Mouse (Mus musculus) left cerebral cortex, adult 11 months (tissue): Measurements from ENCODE around the gene Wipi2.

ENCODE experiments used
- DNase-seq: peaks from one replicate; pipeline ENCODE4 v3.0.0; 2022; ENCODE audit warnings: low spot score

Wipi2 gene

DNA sequence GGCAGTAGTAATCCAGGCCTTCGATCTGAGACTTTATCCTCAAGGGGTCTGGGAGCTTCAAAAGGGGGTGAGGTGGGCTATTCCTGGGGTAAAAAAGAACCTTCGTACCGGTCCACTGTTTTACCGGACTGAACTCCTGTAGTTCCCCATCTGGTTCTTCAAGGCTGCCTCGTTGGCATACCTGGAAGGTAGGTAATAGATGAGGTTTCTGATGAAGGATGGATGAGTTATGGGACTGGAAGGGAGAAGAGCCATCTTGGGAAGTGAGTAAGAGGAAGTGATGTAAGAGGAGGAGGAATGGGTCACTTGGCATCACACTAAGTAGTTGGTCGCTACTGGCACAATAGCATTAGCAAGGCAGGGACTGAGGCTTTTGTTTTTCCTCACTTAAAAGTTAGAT, 2.7 kb downstream of the Wipi2 start:
- no peak for DNase-seq

DNA sequence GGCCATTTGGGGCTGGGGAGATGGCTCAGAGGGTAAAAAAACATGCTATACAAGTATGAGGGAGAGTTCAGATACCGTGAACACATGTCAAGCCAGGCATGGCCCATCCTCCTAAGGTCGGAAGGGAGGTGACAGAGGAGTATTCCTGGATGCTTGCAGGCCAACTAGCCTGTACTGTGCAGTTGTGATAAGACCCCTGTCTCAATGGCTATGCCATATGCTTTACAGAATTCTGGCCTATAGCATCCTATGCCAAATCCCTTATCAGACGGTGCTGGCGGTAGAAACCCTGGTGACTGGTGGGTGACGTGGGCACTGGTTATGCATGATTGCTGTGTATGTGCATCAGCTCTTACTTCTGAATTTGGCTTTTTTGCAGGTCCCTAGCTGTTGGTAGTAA, 10.3 kb downstream of the Wipi2 start:
- no peak for DNase-seq

DNA sequence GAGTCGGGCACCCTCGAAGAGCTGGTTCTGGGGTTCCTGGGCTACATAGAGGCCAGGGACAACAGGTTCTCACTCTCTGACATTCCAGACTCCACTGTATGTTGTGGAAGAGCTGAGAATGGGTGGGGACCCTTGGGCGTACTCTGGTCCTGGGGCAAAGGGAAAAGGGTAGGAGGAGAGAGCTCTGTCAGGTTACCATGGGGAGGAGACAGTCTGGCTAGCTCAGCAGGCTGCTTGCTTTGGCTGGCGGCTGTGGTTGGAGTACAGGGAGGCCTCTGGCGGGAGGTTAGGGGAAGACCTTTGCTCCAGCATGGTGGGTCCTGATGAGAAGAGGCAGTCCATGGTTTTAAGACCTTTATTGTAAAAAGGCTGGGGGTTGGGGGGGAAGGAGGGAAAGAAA, 12.6 kb downstream of the Wipi2 start:
- no peak for DNase-seq

DNA sequence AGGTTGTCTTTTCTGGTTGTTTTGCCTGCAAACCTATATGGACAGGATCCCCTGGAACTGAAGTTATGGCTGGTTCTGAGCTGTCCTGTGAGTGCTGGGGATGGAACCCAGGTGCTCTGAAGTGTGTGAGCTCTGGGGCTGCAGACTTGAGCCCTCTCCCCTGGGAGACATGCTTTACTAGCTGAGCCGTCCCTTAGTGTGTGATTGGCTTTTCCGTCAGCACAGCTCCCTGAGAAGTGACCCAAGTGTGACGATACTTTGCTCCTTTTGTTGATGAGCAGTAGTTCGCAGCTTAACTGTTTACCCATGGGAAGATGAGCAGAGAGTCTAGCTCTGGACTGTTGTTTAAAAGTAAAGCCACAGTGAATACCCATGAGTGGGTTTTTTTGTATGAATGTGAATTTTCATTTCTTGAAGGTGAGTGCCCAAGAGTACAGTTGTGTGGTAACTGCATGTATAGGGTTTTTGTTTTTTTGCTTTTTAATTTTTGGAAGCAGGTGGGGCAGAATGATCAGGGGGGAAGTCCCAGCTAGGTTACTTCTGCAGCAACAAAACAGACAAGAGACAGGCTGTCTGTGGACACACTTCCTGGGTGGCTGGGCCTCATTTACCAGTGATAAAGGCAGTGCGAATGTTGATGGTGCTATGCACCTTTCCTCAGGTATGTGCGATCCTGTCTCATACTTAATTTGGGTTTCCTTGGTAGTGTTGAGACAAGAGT, 14.0 kb downstream of the Wipi2 start:
- no peak for DNase-seq

DNA sequence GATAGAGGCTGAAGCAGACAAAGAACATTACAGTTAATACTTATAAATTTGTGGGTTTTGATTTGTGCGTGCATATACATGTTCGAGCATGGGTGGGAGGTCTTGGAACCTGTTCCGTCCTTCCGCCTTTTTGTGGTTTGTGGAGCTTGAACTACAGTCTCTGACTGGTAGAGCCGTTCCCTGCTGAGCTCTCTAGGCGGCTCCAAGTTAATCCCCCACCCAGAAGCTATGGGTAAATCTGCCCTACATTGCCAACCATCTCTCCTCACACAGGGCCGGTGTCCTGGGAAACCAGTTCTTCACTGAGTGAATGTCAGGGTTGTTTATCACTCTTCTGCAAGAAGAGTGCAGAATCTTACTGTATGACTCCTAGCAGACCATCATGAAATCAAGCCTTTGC, 20.7 kb downstream of the Wipi2 start:
- no peak for DNase-seq

DNA sequence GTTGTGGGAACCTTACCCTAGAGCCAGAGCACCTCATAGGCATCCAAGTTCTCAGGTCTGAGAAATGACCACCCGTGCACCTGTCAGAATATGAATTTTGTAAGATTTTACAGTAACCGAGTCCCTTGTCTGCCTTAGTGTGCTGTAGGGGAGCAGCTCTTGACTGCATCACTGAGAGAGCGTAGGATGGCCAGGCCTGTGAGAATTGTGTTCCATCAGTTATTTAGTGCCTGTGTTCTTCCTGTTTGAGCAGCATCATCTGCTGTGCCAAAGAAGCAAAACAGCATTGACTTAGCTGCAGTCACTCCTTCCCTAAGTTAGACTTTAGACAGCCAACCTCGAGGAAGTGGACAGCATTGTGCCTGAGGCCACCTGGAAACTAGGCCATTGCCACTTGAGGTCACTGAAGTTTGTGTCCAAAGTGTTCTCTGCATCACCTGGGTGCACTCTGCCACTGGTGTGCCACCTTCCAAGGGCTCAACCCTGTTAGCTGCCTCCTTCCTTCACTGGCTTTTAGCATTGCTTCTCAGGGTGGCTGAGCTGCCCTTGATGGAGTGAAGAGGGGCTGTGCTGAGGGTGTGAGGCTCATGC, 22.1 kb downstream of the Wipi2 start:
- DNase-seq: no peak

DNA sequence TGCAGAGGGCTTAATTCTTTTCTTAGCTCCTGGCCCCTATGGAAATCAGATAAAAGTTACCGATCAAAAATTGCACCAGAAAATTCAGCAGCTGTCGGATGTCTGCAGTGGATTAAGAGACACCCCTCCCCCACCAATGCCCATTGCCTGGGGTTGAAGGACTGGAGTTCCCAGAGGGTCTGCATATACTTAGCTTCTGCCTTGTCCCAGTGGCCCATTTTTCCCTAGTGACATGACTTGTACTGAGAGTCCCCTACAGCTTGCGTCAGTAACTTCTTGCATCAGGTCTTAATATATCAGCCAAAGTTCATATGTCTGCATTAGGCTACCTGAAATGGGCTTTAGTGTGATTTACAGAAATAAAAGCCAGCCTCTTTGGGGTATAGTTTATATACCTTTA, 22.9 kb downstream of the Wipi2 start:
- no peak for DNase-seq

DNA sequence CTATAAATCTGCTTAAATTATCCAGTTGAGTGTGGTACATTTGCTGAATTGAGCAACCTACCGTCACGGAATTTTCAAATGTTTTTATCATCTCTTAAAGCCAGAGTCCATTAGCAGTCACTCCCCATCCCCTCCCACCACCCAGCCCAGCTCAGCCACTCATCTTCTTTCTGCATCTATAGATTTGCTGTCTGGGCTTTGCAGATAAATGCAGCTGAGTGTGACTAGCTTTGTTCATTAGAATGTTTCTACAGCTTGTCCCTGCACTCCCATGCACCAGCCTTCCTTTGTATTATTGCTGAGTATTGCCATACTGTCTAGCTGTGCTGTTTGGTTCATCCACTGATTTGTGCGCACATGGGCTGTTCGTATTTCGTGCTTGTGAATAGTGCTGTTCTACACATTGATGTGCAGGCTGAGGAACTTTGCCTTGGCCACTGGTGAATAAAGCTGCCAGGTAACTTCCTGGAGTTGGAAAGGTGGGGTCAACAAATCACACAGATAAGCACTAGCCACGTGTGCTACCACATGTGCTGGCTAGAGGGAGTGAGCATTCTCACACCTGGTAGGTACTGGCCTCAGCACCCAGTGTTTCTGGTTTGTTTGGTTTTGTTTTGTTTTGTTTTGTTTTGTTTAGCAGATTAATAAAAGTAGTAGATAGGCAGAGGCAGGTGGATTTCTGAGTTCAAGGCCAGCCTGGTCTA, 23.4 kb downstream of the Wipi2 start:
- DNase-seq: no peak

DNA sequence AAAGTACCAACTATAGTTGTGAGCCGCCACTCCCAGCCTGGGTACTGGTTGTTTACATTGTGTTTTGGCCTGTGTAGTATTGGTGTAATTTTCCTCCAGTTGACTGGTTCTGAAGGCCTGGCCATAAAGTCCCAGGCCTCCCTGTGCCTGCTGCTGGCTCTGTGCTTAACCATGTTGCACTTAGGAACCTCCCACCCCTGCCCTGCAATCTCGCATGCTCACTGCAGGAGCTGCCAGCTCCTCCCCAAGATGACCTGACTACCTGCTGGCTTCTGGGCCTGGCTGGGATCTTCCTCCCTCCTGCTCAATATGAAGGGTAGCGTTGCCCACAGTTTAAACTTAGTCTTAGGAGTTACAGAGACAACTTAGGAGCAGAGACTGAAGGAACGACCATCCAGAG, 24.8 kb downstream of the Wipi2 start:
- no peak for DNase-seq

DNA sequence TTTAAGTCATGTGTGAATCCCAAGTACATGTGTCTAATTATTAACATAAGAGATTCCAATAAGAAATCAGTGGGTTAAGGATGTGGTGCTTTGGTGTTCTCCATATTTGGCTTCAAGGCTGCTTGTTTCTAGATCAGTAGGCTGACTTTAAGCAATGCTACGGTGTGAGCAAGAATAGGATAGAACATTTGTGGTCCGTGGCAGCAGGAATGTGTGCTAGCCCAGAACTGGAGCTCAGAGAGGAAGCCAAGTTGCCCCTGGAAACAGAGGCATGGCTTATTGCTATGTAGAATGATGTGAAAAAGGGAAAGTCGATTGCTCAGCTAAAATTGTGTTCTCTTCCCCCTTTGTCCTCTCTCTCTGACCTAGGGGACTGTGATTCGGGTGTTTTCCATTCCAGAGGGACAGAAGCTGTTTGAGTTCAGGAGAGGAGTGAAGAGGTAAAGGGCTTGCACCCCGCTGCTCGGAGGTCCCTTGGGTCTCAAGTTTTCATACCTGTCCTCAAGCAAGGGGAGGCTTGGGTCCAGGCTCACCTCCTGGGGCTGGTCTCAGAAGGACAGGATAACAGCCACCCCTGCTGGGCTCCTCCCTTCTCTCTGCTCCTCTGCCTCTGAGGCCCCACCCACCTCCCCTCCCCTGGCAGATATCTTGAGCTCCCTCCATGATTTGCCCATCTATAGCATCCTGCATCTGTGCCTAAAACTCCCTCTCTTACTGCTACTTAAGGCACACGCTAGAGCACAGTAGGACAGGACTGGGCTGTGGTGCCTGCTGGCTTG, 33.3 kb downstream of the Wipi2 start:
- no peak for DNase-seq

DNA sequence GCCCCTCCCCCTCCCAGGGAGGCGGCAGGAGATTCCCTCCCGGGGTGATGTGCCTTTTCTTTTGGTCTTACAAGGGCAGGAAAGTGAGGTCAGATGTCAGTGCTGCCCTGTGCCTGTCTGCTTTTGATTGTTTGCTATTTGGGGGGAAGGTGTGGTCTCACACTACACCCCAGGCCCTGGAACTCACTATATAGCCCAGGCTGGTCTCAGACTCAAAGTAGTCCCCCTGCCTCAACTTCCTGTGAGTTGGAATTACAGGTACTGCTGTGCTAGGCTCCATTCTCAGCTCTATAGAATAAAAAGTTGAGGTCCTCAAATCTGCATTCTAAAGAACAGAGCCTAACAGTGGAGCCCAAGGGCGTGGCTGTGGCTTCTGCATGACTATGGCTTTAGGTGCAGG, 40.4 kb downstream of the Wipi2 start:
- no peak for DNase-seq

DNA sequence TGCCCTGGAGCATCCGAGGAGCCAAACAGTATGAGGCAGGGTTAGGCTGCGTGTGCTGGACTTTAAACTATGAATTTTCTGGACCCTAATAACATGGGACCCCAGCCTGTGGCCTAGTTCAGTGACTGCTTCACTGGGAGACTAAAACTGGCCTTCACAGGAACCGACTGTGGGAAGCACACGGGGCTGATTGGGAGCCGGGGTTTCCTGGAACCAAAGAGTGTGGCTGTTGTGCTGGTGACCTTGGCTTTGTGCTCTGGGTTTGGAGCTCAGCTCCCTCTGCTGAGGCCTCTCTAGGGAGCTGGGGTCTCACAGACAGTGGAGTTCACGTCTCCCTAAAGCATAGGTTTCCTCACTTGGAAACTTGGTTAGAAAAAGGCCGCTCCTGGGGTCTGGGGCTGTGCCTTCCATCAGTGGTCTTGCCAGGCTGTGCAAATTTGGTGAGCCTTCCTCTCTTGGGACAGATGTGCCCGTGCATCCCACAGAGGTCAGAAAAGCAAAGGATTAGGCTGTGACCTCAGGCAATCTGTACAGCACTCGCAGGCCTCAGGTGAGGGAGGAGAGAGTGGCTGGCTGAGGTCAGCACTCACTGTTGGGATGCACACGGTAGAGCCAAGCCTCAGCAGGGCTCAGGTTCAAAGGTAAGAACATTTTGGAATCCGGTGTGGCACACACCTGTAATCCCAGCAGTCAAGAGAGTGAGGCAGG, 41.2 kb downstream of the Wipi2 start:
- no peak for DNase-seq

DNA sequence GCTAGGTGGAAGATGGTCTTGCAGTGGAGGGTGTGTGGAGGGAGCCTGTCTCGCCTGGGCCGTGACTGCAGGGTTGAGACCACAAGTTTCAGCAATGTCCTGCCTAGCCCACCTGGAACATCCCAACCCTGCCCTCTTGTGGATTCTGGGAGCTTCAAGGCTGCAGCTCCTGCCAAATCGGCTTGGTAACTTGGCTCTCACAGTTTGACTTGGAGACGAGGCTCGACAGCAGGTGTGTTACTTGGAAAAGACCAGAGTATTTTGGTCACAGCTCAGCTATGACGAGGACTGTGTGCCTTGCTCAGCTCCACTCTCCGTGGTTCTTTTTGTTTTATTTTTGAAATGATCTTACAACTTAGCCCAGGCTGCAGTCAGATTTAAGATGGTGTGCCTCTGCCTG, 42.2 kb downstream of the Wipi2 start:
- peak; percentile 14 for DNase-seq

DNA sequence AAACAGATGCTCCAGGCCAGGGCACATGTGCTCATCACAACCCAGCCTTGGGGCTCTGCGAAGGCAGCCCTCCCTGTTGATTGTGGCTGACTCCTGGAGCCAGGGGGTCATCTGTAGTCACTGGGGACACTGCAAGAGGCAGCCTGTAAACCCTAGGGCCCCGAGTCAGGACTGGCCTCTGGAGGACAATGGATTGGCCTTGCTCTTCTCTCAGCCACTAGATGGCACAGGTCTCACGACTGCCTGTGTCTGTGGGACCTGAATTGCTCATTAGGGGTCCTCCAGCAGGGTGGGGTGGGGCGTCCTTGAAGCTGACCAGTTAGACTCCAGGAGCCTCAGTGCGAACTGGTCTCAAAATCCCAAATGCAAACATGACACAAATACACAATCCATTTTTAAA, 45.6 kb downstream of the Wipi2 start:
- DNase-seq: no peak

DNA sequence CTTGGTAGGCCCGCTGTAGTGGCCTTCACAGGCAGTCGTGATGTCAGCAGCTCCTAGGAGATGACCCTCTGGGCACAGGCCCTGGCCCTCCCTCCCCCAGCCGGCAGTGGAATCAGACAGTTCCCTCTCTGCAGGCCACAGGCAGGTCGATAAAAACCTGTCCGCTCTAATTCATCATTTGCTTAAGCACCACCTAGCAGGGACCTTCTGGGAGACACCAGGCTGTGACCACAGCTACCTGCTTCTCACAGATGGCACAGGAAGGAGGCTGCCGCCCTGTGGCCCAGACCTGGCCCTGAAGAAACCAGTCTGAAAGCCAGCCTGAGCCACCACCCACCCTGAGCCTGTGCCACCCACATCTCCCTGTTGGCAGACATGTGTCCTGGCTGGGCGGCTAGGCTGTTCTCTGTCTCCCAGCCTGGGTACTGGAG, 50.7 kb downstream of the Wipi2 start:
- DNase-seq: no peak

DNA sequence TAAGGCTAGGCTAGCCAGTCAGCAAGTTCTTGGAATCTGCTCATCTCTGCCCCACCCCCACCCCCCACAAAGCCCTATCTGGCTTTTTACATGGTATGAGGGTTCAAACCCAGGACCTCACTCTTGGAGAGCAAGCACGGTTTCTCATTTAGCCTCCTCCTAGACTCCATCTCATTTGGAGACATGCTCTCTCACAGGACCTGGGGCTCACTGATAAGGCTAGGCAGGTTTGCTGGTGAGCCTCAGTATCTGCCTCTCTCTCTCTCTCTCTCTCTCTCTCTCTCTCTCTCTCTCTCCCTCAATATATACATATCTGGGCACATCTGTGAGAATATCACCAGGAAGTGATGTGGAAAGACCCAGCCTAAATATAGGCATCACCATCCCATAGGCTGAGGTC, 51.6 kb downstream of the Wipi2 start:
- DNase-seq: no peak

DNA sequence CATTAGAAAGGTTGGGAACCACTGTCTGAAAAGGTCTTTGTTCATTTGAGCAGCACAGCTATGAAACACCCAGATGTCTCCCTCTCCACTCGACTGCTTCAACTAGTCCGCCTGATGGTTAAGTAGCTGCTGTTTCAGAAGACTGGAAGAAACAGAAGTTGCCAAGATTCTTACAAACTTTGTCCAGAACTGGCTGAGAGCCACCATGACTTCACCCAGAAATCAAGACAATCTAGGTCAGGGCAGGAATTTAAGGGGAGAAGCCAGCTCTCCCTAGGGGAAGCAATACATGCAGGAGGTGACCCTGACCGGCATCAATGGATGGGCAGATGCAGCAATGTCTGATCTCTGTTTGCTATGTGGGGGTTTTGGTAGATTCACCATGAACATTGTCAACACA, 54.4 kb downstream of the Wipi2 start:
- no peak for DNase-seq

DNA sequence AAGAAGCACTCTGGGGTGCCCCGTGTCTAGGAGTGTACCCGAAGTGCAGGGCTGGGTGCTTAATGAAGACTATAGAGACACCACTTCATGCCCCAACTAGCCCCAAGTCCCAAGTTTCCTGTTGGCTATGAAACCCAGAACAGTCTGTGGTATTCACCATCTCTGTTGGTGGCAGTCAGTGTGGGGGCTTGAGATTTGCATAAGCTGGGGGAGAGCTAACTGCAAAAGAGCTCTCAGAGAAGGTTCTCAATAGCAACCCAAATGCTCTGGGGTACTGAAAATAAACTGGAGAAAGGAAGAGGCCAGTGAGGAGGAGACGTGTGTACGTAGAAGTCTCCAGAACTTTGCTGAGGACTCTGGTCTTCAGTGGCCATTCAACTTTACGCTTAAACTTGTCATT, 55.0 kb downstream of the Wipi2 start:
- DNase-seq: no peak

DNA sequence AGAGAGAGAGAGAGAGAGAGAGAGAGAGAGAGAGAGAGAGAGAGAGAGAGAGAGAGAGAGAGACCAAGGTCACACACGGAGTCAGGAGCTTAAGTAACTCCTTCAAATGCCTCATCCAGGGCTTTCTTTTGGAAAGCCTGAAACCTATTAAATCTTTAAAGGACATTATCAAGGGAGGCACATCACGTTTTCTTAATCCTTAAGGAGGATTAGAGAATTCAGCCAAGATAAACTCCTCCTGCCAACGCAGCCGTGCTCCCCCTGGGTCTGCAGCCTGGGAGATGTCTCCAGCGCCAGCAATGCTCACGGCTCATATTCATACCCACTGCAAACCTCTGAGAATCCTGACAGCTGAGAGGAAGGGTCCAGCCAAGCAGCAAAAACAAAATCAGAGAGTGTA, 61.4 kb downstream of the Wipi2 start:
- no peak for DNase-seq

DNA sequence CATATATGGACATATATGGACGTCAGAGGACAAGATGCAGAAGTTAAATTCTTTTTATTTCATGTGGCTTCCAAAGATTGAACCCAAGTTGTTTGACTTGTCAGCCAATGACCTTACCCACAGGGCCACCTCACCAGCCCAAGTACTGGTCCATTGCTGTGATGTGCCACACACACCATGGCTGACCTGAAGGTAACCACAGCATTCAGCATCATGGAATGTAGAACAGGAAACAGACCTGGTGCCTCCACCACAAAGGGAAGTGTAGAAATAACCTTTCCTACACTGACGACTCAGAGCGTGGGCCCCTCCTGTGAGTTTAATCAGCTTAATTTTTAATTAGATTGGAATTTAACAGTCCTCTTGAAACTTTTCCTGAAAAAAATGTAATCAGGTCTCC, 62.8 kb downstream of the Wipi2 start:
- no peak for DNase-seq

DNA sequence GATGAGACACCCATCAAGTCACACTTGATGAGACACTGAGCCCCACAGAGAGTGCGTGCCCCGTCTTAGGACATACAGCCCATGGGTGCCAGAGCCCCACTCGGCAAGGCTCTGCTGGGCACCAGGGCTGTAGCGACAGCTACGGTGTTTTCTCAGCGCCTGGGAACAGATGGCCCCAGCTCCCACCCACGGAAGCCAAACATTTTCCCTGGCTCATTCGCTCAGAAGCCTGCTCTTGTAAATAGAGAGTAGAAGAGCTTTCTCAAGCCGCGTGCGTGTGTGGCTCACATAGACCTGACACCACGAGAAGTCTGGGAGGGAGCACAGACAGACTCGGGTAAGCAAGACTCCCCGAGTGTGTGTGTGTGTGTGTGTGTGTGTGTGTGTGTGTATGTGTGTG, 64.8 kb downstream of the Wipi2 start, which contains the start of gene Slc29a4:
Gene Slc29a4, plus strand, starts transcription at position 265 of the 400 bp plus-strand sequence.
- DNase-seq: no peak
